Mouse (Mus musculus): ENCODE measurements around the gene Prg3.

GRCm38 (mm10) chr2:85036507-85037046, 48.6 kb downstream of the Prg3 start:
- TF ChIP-seq CTCF (conservative IDR thresholded peaks at IDR 0.05 in 1 of 2, IDR thresholded peaks at IDR 0.05 in 1 of 2; ENCODE audit: low read depth in 2 of 2, low read length in 2 of 2) (no peak), CHD2 (IDR thresholded peaks at IDR 0.05; ENCODE audit: low read length) (no peak), POLR2A (IDR thresholded peaks at IDR 0.05; ENCODE audit: low read depth, low read length) (no peak), RAD21 (IDR thresholded peaks at IDR 0.05; ENCODE audit: low read depth, low read length) (no peak), ETS1 (conservative IDR thresholded peaks at IDR 0.05; ENCODE audit: low read depth, low read length) (no peak), POLR2AphosphoS2 (IDR thresholded peaks at IDR 0.05; ENCODE audit: low read depth, low read length) (no peak)

All from CH12.LX (cell line).